23 mouse cellular contexts compared by ENCODE assay signal in genomic region chr11:117469724-117470123, GRCm38 (mm10). TPM values are rescaled to one million over a fixed set of nuclear protein-coding genes. Genes with fewer than 3 reads are reported as not detected.
A peak's percentile ranks its signal among the peaks of the same experiment; 100 is the strongest.
DNase-seq lines count a peak whose midpoint lies in the region; ATAC-seq and TF ChIP-seq lines count a peak whose summit lies in the region.
"Had no signal": no experiment of that assay in that cellular context is flagged by ENCODE, and none has a peak within 500 bp of the region (broad histone marks: within the 10 kb centered on the region; RNA-seq: fewer than 3 reads in every experiment).

No protein-coding gene starts in this region.

- H3K27ac ChIP-seq in embryonic facial prominence, embryonic 11.5 days (replicated peaks; ENCODE audit: low read depth, low read length), result peak overlapping the region; percentile 47; the same call in 1 of the 2 replicates
- H3K27ac ChIP-seq in forebrain, embryonic 14.5 days (ENCODE audit: low read depth, low read length), result peak overlapping the region; percentile 84
- no peak overlapping the region for H3K27ac ChIP-seq in limb, embryonic 14.5 days (replicated peaks; ENCODE audit: low read depth, low read length)
- H3K27ac ChIP-seq: intestine, embryonic 15.5 days; kidney, embryonic 15.5 days; liver, embryonic 13.5 days had no signal

- 71% methylated on average over 5 of the region's 5 CpGs for whole genome bisulfite sequencing in embryonic facial prominence, embryonic 11.5 days
- WGBS in forebrain, embryonic 14.5 days, result 45% methylated on average over 5 of the region's 5 CpGs
- 41% methylated on average over 5 of the region's 5 CpGs for WGBS in limb, embryonic 14.5 days

- peaks cover 97% of the 10 kb centered on the region for H3K4me1 ChIP-seq in E14TG2a.4 (replicated peaks; ENCODE audit: low read depth, low read length)
- no peaks in the 10 kb centered on the region; the same call in 1 of the 2 replicates for H3K4me1 ChIP-seq in embryonic facial prominence, embryonic 11.5 days (ENCODE audit: control insufficient read depth, insufficient read depth, low read length)
- peaks cover 48% of the 10 kb centered on the region for H3K4me1 ChIP-seq in forebrain, embryonic 14.5 days (ENCODE audit: control insufficient read depth, insufficient read depth, low read length)
- H3K4me1 ChIP-seq in limb, embryonic 14.5 days (ENCODE audit: control insufficient read depth, insufficient read depth, low read length), result no peaks in the 10 kb centered on the region; the same call in 1 of the 2 replicates
- H3K4me1 ChIP-seq: liver, embryonic 13.5 days had no signal

- H3K4me2 ChIP-seq in embryonic facial prominence, embryonic 11.5 days (ENCODE audit: low read depth, low read length), result no peak overlapping the region
- no peak overlapping the region for H3K4me2 ChIP-seq in forebrain, embryonic 14.5 days (ENCODE audit: low read length)
- H3K4me2 ChIP-seq in limb, embryonic 14.5 days (replicated peaks; ENCODE audit: low read depth, low read length, severe bottlenecking), result no peak overlapping the region
- H3K4me2 ChIP-seq: intestine, embryonic 15.5 days; kidney, embryonic 15.5 days; liver, embryonic 13.5 days had no signal

- H3K4me3 ChIP-seq in E14TG2a.4 (replicated peaks; ENCODE audit: low read length), result peak overlapping the region; percentile 35
- H3K4me3 ChIP-seq in embryonic facial prominence, embryonic 11.5 days (ENCODE audit: low read depth, low read length), result no peak overlapping the region
- no peak overlapping the region for H3K4me3 ChIP-seq in forebrain, embryonic 14.5 days (ENCODE audit: low read depth, low read length)
- H3K4me3 ChIP-seq in limb, embryonic 14.5 days (replicated peaks; ENCODE audit: low read length), result no peak overlapping the region
- H3K4me3 ChIP-seq: intestine, embryonic 15.5 days; kidney, embryonic 15.5 days; liver, embryonic 13.5 days had no signal

- no peak for DNase-seq in embryonic facial prominence, embryonic 11.5 days (ENCODE audit: low spot score)
- peak; percentile 87 for DNase-seq in forebrain, embryonic 14.5 days (ENCODE audit: low spot score)
- DNase-seq in limb, embryonic 14.5 days (ENCODE audit: low spot score), result peak; percentile 40
- DNase-seq in adrenal gland, postnatal 25 days, result no peak
- no peak for DNase-seq in gastrocnemius, postnatal 4 days (ENCODE audit: low spot score in 2 of 2)
- no peak for DNase-seq in right cerebral cortex, postnatal 25 days
- no peak for DNase-seq in layer of hippocampus, adult 9-10 months (ENCODE audit: low spot score)
- DNase-seq: adrenal gland, postnatal 36 days; cerebellum, postnatal 10 days; embryo, embryonic 11 days; heart, postnatal 10 days; liver, embryonic 13.5 days; thymus, postnatal 4 days had no signal

- H3K9ac ChIP-seq in embryonic facial prominence, embryonic 11.5 days (replicated peaks; ENCODE audit: low read length), result no peak overlapping the region
- H3K9ac ChIP-seq in forebrain, embryonic 14.5 days (ENCODE audit: low read length), result no peak overlapping the region
- no peak overlapping the region for H3K9ac ChIP-seq in limb, embryonic 14.5 days (ENCODE audit: low read depth, low read length, severe bottlenecking)
- H3K9ac ChIP-seq: intestine, embryonic 15.5 days; kidney, embryonic 15.5 days; liver, embryonic 13.5 days had no signal

- H3K9me3 ChIP-seq in E14TG2a.4 (ENCODE audit: low read length), result no peaks in the 10 kb centered on the region
- no peaks in the 10 kb centered on the region for H3K9me3 ChIP-seq in embryonic facial prominence, embryonic 11.5 days (replicated peaks; ENCODE audit: control insufficient read depth, low read length)
- H3K9me3 ChIP-seq in forebrain, embryonic 14.5 days (replicated peaks; ENCODE audit: control insufficient read depth, low read length), result no peaks in the 10 kb centered on the region
- H3K9me3 ChIP-seq in limb, embryonic 14.5 days (ENCODE audit: control insufficient read depth, low read length), result no peaks in the 10 kb centered on the region
- H3K9me3 ChIP-seq: intestine, embryonic 15.5 days; kidney, embryonic 15.5 days; liver, embryonic 13.5 days had no signal

- no peak for TF ChIP-seq POLR2A in limb, embryonic 14.5 days (IDR thresholded peaks at IDR 0.05; ENCODE audit: borderline replicate concordance, extremely low read depth, insufficient read depth, insufficient read length)

- H3K27me3 ChIP-seq in E14TG2a.4 (ENCODE audit: insufficient read depth, low read length), result peaks cover 13% of the 10 kb centered on the region
- no peaks in the 10 kb centered on the region for H3K27me3 ChIP-seq in embryonic facial prominence, embryonic 11.5 days (ENCODE audit: control insufficient read depth, insufficient read depth, low read length)
- no peaks in the 10 kb centered on the region for H3K27me3 ChIP-seq in forebrain, embryonic 14.5 days (replicated peaks; ENCODE audit: control insufficient read depth, insufficient read depth, low read length)
- no peaks in the 10 kb centered on the region for H3K27me3 ChIP-seq in limb, embryonic 14.5 days (ENCODE audit: control insufficient read depth, insufficient read depth, low read length)
- H3K27me3 ChIP-seq: intestine, embryonic 15.5 days had no signal

- no peak for ATAC-seq in embryonic facial prominence, embryonic 11.5 days (replicated peaks; ENCODE audit: insufficient number of reproducible peaks, low FRiP score, low TSS enrichment, low read depth)
- peak; percentile 79 for ATAC-seq in forebrain, embryonic 14.5 days
- ATAC-seq in limb, embryonic 14.5 days (ENCODE audit: low FRiP score, low read depth), result peak; percentile 63
- ATAC-seq: intestine, embryonic 15.5 days; lung, postnatal 0 days had no signal

- no peaks in the 10 kb centered on the region for H3K36me3 ChIP-seq in E14TG2a.4 (ENCODE audit: insufficient read depth, low read length)
- H3K36me3 ChIP-seq in embryonic facial prominence, embryonic 11.5 days (replicated peaks; ENCODE audit: control insufficient read depth, insufficient read depth, low read depth, low read length), result no peaks in the 10 kb centered on the region
- no peaks in the 10 kb centered on the region for H3K36me3 ChIP-seq in forebrain, embryonic 14.5 days (ENCODE audit: control insufficient read depth, insufficient read depth, low read length)
- H3K36me3 ChIP-seq in limb, embryonic 14.5 days (ENCODE audit: control insufficient read depth, insufficient read depth, low read length), result no peaks in the 10 kb centered on the region
- H3K36me3 ChIP-seq: intestine, embryonic 15.5 days; kidney, embryonic 15.5 days; liver, embryonic 13.5 days had no signal

- TF ChIP-seq CTCF in E14TG2a.4 (conservative IDR thresholded peaks at IDR 0.05; ENCODE audit: low read length), result no peak

RNA-seq across cellular contexts. Expression of gene Gm11733, which starts 14.4 kb away (rescaled TPM):
- 0.17 and 0.18 TPM in 2 replicates for polyA plus RNA-seq in embryonic facial prominence, embryonic 11.5 days (2014; fragmentation: Nextera tagmentation; extraction: Ambion mirVana)
- 0.09 and 0.11 TPM in 2 replicates for polyA plus RNA-seq in forebrain, embryonic 14.5 days (2014; fragmentation: Nextera tagmentation; extraction: Ambion mirVana)
- not detected in 2 replicates for polyA plus RNA-seq in limb, embryonic 14.5 days (2012; rRNA removed)
- 0.08 TPM in 1 of 2 replicates, not detected in the other for polyA plus RNA-seq in limb, embryonic 14.5 days (2014; fragmentation: Nextera tagmentation; extraction: Ambion mirVana)
- not detected in 2 replicates for total RNA-seq in adrenal gland, postnatal 25 days (2021)
- total RNA-seq in gastrocnemius, postnatal 4 days (2021), result not detected
- total RNA-seq: adrenal gland, postnatal 36 days; gastrocnemius, adult 8-10 months; heart, postnatal 10 days; layer of hippocampus, postnatal 14 days; megakaryocyte-erythroid progenitor cell, adult 5-6 weeks had no signal
- polyA plus RNA-seq: intestine, embryonic 15.5 days; kidney, embryonic 15.5 days; liver, embryonic 13.5 days; lung, postnatal 0 days; neural tube, embryonic 14.5 days; small intestine, adult 2 months; stomach, embryonic 14.5 days had no signal

Comparison
In these comparisons a context has a peak if more than half of its experiments do, and no peak if none do; other contexts are left out.
1. DNase-seq: peak in forebrain, embryonic 14.5 days (single experiment) and limb, embryonic 14.5 days (single experiment); none in embryonic facial prominence, embryonic 11.5 days (single experiment), adrenal gland, postnatal 25 days (single experiment), gastrocnemius, postnatal 4 days (0 of 2), right cerebral cortex, postnatal 25 days (single experiment) and layer of hippocampus, adult 9-10 months (single experiment).